Mouse (Mus musculus): ENCODE results near the gene Hmgcs1.

- TF ChIP-seq POLR2A (IDR thresholded peaks at IDR 0.05; ENCODE audit: borderline replicate concordance, extremely low read depth, insufficient read depth, insufficient read length, poor library complexity, severe bottlenecking) (no peak), CTCF (IDR thresholded peaks at IDR 0.05; ENCODE audit: borderline replicate concordance, extremely low read depth, insufficient read depth, insufficient read length) (no peak)
These were observed 66.7 kb downstream of the Hmgcs1 start for GRCm38 (mm10) chr13:119756831-119757230.
